Mouse (Mus musculus): ENCODE data around the gene Arf3. TPM values are rescaled to one million over a fixed set of nuclear protein-coding genes. Genes with fewer than 3 reads are reported as not detected.
"Not testable (repeated sequence)": the region's sequence is repeated elsewhere in the genome, so short reads cannot be mapped to it uniquely, and the experiment has no call there.

Gene Arf3
- polyA plus RNA-seq, 1 experiment from 2014 or later = 25.3 TPM

- no peak overlapping the region for H3K27ac ChIP-seq (ENCODE audit: low read depth, low read length)
- H3K4me1 ChIP-seq (replicated peaks; ENCODE audit: control insufficient read depth, insufficient read depth, low read length) = peaks cover 8% of the 10 kb centered on the region; the same call in 1 of the 2 replicates
- ATAC-seq (replicated peaks; ENCODE audit: low FRiP score) (no peak), DNase-seq (ENCODE audit: low spot score) (no peak)
- H3K36me3 ChIP-seq (ENCODE audit: control insufficient read depth, insufficient read depth, low read length) = 0 out of 2 replicates have a peak, but pooled peaks cover 6% of the 10 kb centered on the region
- no peak overlapping the region for H3K9ac ChIP-seq (ENCODE audit: low read depth, low read length)
- no peak overlapping the region for H3K4me3 ChIP-seq (ENCODE audit: low read depth, low read length)
- H3K4me2 ChIP-seq = no peak overlapping the region
- no peaks in the 10 kb centered on the region for H3K9me3 ChIP-seq (ENCODE audit: control insufficient read depth, low read length)
- 91% methylated on average over 2 of the region's 2 CpGs for WGBS
- no peaks in the 10 kb centered on the region for H3K27me3 ChIP-seq (replicated peaks; ENCODE audit: control insufficient read depth, insufficient read depth, low read length)
Measured at GRCm38 (mm10) chr15:98749093-98749492, 13.9 kb downstream of the Arf3 start.

- Histone ChIP-seq H3K27me3 (replicated peaks; ENCODE audit: control insufficient read depth, insufficient read depth, low read length) (no peaks in the 10 kb centered on the region), H3K4me2 (no peak overlapping the region), H3K9me3 (ENCODE audit: control insufficient read depth, low read length) (no peaks in the 10 kb centered on the region), H3K4me3 (ENCODE audit: low read depth, low read length) (no peak overlapping the region), H3K4me1 (replicated peaks; ENCODE audit: control insufficient read depth, insufficient read depth, low read length) (no peaks in the 10 kb centered on the region), H3K9ac (ENCODE audit: low read depth, low read length) (no peak overlapping the region), H3K36me3 (ENCODE audit: control insufficient read depth, insufficient read depth, low read length) (peaks cover 8% of the 10 kb centered on the region; the same call in 1 of the 2 replicates), H3K27ac (ENCODE audit: low read depth, low read length) (no peak overlapping the region)
- no peak for DNase-seq (ENCODE audit: low spot score)
- no peak for ATAC-seq (replicated peaks; ENCODE audit: low FRiP score)
- WGBS = 79% methylated on average over 6 of the region's 6 CpGs
Measured at GRCm38 (mm10) chr15:98747296-98747695, 15.7 kb downstream of the Arf3 start.

GRCm38 (mm10) chr15:98746344-98746965 lies 16.6 kb downstream of the Arf3 start:
- H3K9ac ChIP-seq (ENCODE audit: low read depth, low read length) = no peak overlapping the region
- no peak for DNase-seq (ENCODE audit: low spot score)
- H3K27me3 ChIP-seq (replicated peaks; ENCODE audit: control insufficient read depth, insufficient read depth, low read length) = no peaks in the 10 kb centered on the region
- 85% methylated on average over 10 of the region's 10 CpGs for WGBS
- H3K9me3 ChIP-seq (ENCODE audit: control insufficient read depth, low read length) = no peaks in the 10 kb centered on the region
- ATAC-seq (replicated peaks; ENCODE audit: low FRiP score) = no peak
- peaks cover 11% of the 10 kb centered on the region; the same call in 1 of the 2 replicates for H3K36me3 ChIP-seq (ENCODE audit: control insufficient read depth, insufficient read depth, low read length)
- no peak overlapping the region for H3K4me2 ChIP-seq
- no peaks in the 10 kb centered on the region for H3K4me1 ChIP-seq (replicated peaks; ENCODE audit: control insufficient read depth, insufficient read depth, low read length)
- no peak overlapping the region for H3K4me3 ChIP-seq (ENCODE audit: low read depth, low read length)
- H3K27ac ChIP-seq (ENCODE audit: low read depth, low read length) = no peak overlapping the region

- not testable (repeated sequence) for ATAC-seq (replicated peaks; ENCODE audit: low FRiP score); H3K9ac ChIP-seq (ENCODE audit: low read depth, low read length); DNase-seq (ENCODE audit: low spot score); H3K4me1 ChIP-seq (replicated peaks; ENCODE audit: control insufficient read depth, insufficient read depth, low read length); H3K4me3 ChIP-seq (ENCODE audit: low read depth, low read length); H3K27ac ChIP-seq (ENCODE audit: low read depth, low read length); H3K9me3 ChIP-seq (ENCODE audit: control insufficient read depth, low read length); H3K4me2 ChIP-seq; H3K27me3 ChIP-seq (replicated peaks; ENCODE audit: control insufficient read depth, insufficient read depth, low read length)
- WGBS = 79% methylated on average over 3 of the region's 3 CpGs
- peaks cover 20% of the 10 kb centered on the region; the same call in 1 of the 2 replicates for H3K36me3 ChIP-seq (ENCODE audit: control insufficient read depth, insufficient read depth, low read length)
Measured at GRCm38 (mm10) chr15:98743863-98744262, 19.2 kb downstream of the Arf3 start.

DNA sequence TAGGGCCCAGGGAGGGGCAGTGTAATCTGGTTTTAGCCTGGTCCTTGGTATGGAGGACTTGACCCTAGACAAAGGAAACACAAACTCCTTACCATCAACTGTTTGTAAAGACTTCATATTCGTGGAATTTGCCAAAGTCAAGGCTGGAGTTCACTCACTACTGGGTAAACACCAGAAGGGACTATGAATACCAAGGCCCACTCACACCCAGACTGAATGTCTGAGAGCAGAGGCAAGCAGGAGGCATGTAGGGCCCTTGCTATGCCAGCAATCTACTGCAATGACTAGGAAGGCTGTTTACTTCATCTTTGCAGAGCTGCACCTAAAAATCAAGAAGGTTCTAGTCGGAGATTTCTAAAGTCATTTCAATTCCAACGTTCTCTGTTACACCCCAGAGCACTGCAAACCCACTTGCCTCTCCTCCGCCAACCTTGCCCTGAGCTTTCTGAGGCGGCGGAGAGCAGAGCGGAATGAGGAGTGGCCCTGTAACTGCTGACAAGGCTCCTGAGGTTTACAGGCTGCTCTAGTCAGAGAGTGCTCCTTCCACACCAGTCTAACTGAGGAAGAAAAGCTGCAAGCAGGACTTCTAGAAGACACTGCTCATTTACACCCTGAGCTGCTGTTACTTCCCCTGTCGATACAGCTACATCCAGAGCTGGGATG lies 20.1 kb downstream of the Arf3 start:
- Histone ChIP-seq H3K4me3 (ENCODE audit: low read depth, low read length) (no peak overlapping the region), H3K4me1 (replicated peaks; ENCODE audit: control insufficient read depth, insufficient read depth, low read length) (no peaks in the 10 kb centered on the region), H3K4me2 (no peak overlapping the region), H3K36me3 (ENCODE audit: control insufficient read depth, insufficient read depth, low read length) (peaks cover 23% of the 10 kb centered on the region; the same call in 1 of the 2 replicates), H3K27ac (ENCODE audit: low read depth, low read length) (no peak overlapping the region), H3K9me3 (ENCODE audit: control insufficient read depth, low read length) (no peaks in the 10 kb centered on the region), H3K9ac (ENCODE audit: low read depth, low read length) (no peak overlapping the region), H3K27me3 (replicated peaks; ENCODE audit: control insufficient read depth, insufficient read depth, low read length) (no peaks in the 10 kb centered on the region)
- 82% methylated on average over 8 of the region's 8 CpGs for WGBS
- DNase-seq (ENCODE audit: low spot score) = no peak
- no peak for ATAC-seq (replicated peaks; ENCODE audit: low FRiP score)

- whole genome bisulfite sequencing = 87% methylated on average over 8 of the region's 8 CpGs
- DNase-seq (ENCODE audit: low spot score) (no peak), ATAC-seq (replicated peaks; ENCODE audit: low FRiP score) (no peak)
- Histone ChIP-seq H3K9ac (ENCODE audit: low read depth, low read length) (no peak overlapping the region), H3K4me1 (replicated peaks; ENCODE audit: control insufficient read depth, insufficient read depth, low read length) (no peaks in the 10 kb centered on the region), H3K4me2 (no peak overlapping the region), H3K4me3 (ENCODE audit: low read depth, low read length) (no peak overlapping the region), H3K27ac (ENCODE audit: low read depth, low read length) (no peak overlapping the region), H3K9me3 (ENCODE audit: control insufficient read depth, low read length) (no peaks in the 10 kb centered on the region), H3K27me3 (replicated peaks; ENCODE audit: control insufficient read depth, insufficient read depth, low read length) (no peaks in the 10 kb centered on the region), H3K36me3 (ENCODE audit: control insufficient read depth, insufficient read depth, low read length) (peaks cover 32% of the 10 kb centered on the region; the same call in 1 of the 2 replicates)
Measured at GRCm38 (mm10) chr15:98740219-98740618, 22.8 kb downstream of the Arf3 start.

DNA sequence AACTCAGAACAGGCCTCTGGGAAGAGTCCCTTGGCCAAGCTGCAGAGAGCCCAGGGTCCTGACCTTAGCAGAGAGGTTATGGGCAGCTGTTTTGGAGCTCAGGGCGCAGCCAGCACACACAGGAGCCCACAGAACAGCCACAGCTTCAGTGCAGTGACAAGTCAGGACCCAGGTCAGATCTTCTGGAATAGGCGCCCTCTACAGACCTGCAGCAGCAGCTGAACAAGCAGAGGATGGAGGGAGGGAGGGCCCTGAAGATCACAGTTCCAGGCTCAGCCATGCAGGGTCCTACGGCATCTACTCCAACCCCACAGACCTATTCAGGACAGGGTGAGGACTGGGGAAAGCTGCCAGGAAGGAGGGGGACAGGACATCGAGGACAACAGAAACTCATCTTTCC lies 24.2 kb downstream of the Arf3 start:
- DNase-seq (ENCODE audit: low spot score) (no peak), ATAC-seq (replicated peaks; ENCODE audit: low FRiP score) (peak; percentile 53)
- H3K9me3 ChIP-seq (ENCODE audit: control insufficient read depth, low read length) = no peaks in the 10 kb centered on the region
- H3K4me1 ChIP-seq (replicated peaks; ENCODE audit: control insufficient read depth, insufficient read depth, low read length) = peaks cover 5% of the 10 kb centered on the region
- no peak overlapping the region for H3K9ac ChIP-seq (ENCODE audit: low read depth, low read length)
- peak overlapping the region; percentile 64; the same call in 1 of the 2 replicates for H3K27ac ChIP-seq (ENCODE audit: low read depth, low read length)
- H3K4me3 ChIP-seq (ENCODE audit: low read depth, low read length) = no peak overlapping the region
- H3K27me3 ChIP-seq (replicated peaks; ENCODE audit: control insufficient read depth, insufficient read depth, low read length) = no peaks in the 10 kb centered on the region
- WGBS = 60% methylated on average over 4 of the region's 4 CpGs
- H3K4me2 ChIP-seq = no peak overlapping the region
- peaks cover 32% of the 10 kb centered on the region; the same call in 1 of the 2 replicates for H3K36me3 ChIP-seq (ENCODE audit: control insufficient read depth, insufficient read depth, low read length)

GRCm38 (mm10) chr15:98737881-98738280 lies 25.1 kb downstream of the Arf3 start:
- ATAC-seq (replicated peaks; ENCODE audit: low FRiP score) (peak; percentile 25; the same call in 1 of the 2 replicates), DNase-seq (ENCODE audit: low spot score) (no peak)
- Histone ChIP-seq H3K9me3 (ENCODE audit: control insufficient read depth, low read length) (no peaks in the 10 kb centered on the region), H3K27me3 (replicated peaks; ENCODE audit: control insufficient read depth, insufficient read depth, low read length) (no peaks in the 10 kb centered on the region), H3K4me1 (replicated peaks; ENCODE audit: control insufficient read depth, insufficient read depth, low read length) (peaks cover 13% of the 10 kb centered on the region), H3K9ac (ENCODE audit: low read depth, low read length) (no peak overlapping the region), H3K4me3 (ENCODE audit: low read depth, low read length) (no peak overlapping the region), H3K36me3 (ENCODE audit: control insufficient read depth, insufficient read depth, low read length) (peaks cover 32% of the 10 kb centered on the region; the same call in 1 of the 2 replicates), H3K4me2 (no peak overlapping the region), H3K27ac (ENCODE audit: low read depth, low read length) (peak overlapping the region; percentile 64; the same call in 1 of the 2 replicates)

GRCm38 (mm10) chr15:98736521-98736920 lies 26.5 kb downstream of the Arf3 start:
- H3K4me1 ChIP-seq (replicated peaks; ENCODE audit: control insufficient read depth, insufficient read depth, low read length) = peaks cover 20% of the 10 kb centered on the region
- DNase-seq (ENCODE audit: low spot score) (no peak), ATAC-seq (replicated peaks; ENCODE audit: low FRiP score) (no peak)
- no peak overlapping the region for H3K9ac ChIP-seq (ENCODE audit: low read depth, low read length)
- H3K4me3 ChIP-seq (ENCODE audit: low read depth, low read length) = no peak overlapping the region
- no peak overlapping the region for H3K4me2 ChIP-seq
- H3K27me3 ChIP-seq (replicated peaks; ENCODE audit: control insufficient read depth, insufficient read depth, low read length) = no peaks in the 10 kb centered on the region
- H3K9me3 ChIP-seq (ENCODE audit: control insufficient read depth, low read length) = no peaks in the 10 kb centered on the region
- WGBS = 83% methylated on average over 10 of the region's 10 CpGs
- no peak overlapping the region for H3K27ac ChIP-seq (ENCODE audit: low read depth, low read length)
- peaks cover 25% of the 10 kb centered on the region; the same call in 1 of the 2 replicates for H3K36me3 ChIP-seq (ENCODE audit: control insufficient read depth, insufficient read depth, low read length)
